Mouse (Mus musculus): ENCODE results near the gene Elk1. TPM values are rescaled to one million over a fixed set of nuclear protein-coding genes. Genes with fewer than 3 reads are reported as not detected.

The Elk1 gene
- total RNA-seq (2023; ENCODE audit: inconsistent age) = 20.3 to 21.2 TPM (median 21.1 TPM) in 4 replicates

GRCm38 (mm10) chrX:20950191-20950880 is at the start of gene Elk1:
TSS of gene Elk1 (minus strand) at chrX:20950608.

DNA sequence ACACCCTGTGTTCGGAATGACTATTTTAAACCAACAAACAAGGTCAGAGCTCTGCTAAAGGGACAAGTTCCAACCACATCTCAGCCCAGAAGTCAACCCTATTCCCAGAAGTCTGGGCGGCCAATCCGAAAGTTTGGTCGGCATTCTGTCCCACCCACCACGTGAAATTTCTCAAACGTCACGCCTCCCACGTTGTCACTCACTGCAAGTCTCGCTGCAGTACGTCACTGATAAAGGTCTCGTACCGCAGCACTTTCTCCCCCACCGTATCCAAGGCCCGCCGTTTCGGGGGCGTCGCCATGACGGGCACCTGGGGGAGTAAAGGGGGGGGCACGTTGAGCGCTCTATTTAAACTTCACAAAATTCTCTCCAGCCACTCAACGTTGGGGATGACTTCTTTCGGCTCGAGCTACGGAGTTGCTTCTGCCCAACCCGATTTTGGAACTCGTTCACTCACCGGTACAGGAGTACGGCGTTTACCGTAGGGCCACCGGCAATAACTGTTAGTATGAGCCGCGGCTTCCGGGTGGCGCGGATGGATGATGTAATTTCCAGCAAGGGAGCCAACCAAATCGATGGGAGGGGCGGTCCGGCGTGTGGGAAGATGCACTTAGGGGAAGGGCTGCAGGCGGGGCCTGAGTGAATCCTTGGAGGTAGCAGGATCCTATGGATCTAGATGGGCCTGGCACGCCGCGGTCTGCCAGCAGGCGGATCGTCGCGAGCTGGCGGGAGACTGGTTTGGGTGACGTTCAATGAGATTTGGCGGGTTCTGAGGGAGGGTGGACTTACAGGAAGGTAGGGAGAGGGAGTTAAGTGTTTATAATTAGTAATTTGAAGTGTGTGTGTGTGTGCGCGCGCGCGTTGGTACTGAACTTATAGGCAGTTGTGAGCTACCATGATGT is 11.3 kb upstream of the Elk1 start, which contains the start of gene Uxt:
Gene Uxt (minus strand): TSS at position 541 of the 902 bp plus-strand sequence.

GRCm38 (mm10) chrX:20931364-20931763 is 19.0 kb downstream of the Elk1 start, which contains the start of gene Cfp:
TSS of gene Cfp (minus strand) at chrX:20931555.

DNA sequence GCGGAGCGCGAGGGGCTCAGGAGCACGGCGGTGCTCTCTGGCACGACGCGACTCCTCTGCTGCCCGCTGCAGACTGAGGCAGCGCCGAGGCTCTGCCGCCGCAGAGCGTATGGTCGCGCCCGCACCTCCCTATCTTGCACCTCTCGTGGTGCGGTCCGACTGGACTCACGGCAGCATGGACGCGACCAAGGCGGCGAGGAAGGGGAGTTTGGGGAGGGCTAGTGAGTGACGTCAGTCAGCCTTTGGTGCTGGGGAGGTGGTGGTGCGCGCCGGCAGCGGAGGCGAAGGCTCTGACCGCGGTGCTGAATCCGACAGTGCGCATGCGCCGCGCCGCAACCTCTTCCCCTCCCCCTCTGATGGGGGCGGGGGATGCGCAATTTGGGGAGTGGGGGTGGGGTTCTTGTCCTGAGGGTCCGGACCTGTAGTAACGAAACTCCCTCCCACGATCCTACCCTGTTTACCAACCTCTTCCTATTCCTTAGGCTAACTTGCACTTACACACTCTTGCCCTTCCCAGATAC is 29.5 kb downstream of the Elk1 start, which contains the start of gene Syn1:
Gene Syn1 (minus strand): TSS at position 161 of the 521 bp plus-strand sequence.

Other genes with a start within 250 kb of the Elk1 start
- 33.2 to 36.7 TPM (median 35.1 TPM) in 4 replicates for gene Usp11, start 246.7 kb downstream of the Elk1 start, total RNA-seq (2023; ENCODE audit: inconsistent age)
- 148 to 185 TPM (median 168 TPM) in 4 replicates for gene Araf, start 152.8 kb downstream of the Elk1 start, total RNA-seq (2023; ENCODE audit: inconsistent age)
- not detected in 4 replicates for gene Timp1, start 80.4 kb downstream of the Elk1 start, total RNA-seq (2023; ENCODE audit: inconsistent age)
- gene Syn1, start 29.6 kb downstream of the Elk1 start, total RNA-seq (2023; ENCODE audit: inconsistent age) = 0.15 to 0.26 TPM (median 0.21 TPM) in 3 of 4 replicates, not detected in the other
- 31.5 to 47.2 TPM (median 36.0 TPM) in 4 replicates for gene Cfp, start 19.1 kb downstream of the Elk1 start, total RNA-seq (2023; ENCODE audit: inconsistent age)
- gene Uxt, start 11.4 kb upstream of the Elk1 start, total RNA-seq (2023; ENCODE audit: inconsistent age) = 27.0 to 41.9 TPM (median 35.6 TPM) in 4 replicates
- 16.4 to 19.4 TPM (median 17.3 TPM) in 4 replicates for gene Zfp182, start 111.7 kb upstream of the Elk1 start, total RNA-seq (2023; ENCODE audit: inconsistent age)
- gene Spaca5, start 117.8 kb upstream of the Elk1 start, total RNA-seq (2023; ENCODE audit: inconsistent age) = not detected in 4 replicates
- 0.32 to 0.78 TPM (median 0.48 TPM) in 4 replicates for gene Zfp300, start 138.9 kb upstream of the Elk1 start, total RNA-seq (2023; ENCODE audit: inconsistent age)
- gene Ssxa1, start 165.2 kb upstream of the Elk1 start, total RNA-seq (2023; ENCODE audit: inconsistent age) = not detected in 4 replicates
- gene Gm21876, start 225.0 kb upstream of the Elk1 start, total RNA-seq (2023; ENCODE audit: inconsistent age) = not detected in 4 replicates

Data from B cell, adult (primary cell).